Mouse (Mus musculus) ovary, postnatal 10 days (tissue): Measurements from ENCODE around the gene Ccl25.

Experiments
- DNase-seq: peaks from one replicate; pipeline ENCODE4 v3.0.0; 2022; ENCODE audit warnings: low spot score

Gene Ccl25

GRCm38 (mm10) chr8:4324983-4325750 is at the start of gene Ccl25, which contains the start of gene Elavl1:
Gene Ccl25 (plus strand): TSS chr8:4325210.
Gene Elavl1 (minus strand): TSS chr8:4325413.
- peak; percentile 95 for DNase-seq

- peak; percentile 81 for DNase-seq
These were observed 49.5 kb upstream of the Ccl25 start, which contains the start of gene Timm44 for GRCm38 (mm10) chr8:4275275-4276110. Gene Timm44 (minus strand): TSS chr8:4275913.

- no peak for DNase-seq
These were observed 48.9 kb upstream of the Ccl25 start for GRCm38 (mm10) chr8:4276111-4276465.

- DNase-seq, result no peak
These were observed 32.3 kb upstream of the Ccl25 start for GRCm38 (mm10) chr8:4292738-4293137.

- DNase-seq, result no peak
These were observed 27.2 kb upstream of the Ccl25 start for GRCm38 (mm10) chr8:4297822-4298221.

GRCm38 (mm10) chr8:4304124-4304547 is 20.9 kb upstream of the Ccl25 start:
- no peak for DNase-seq

GRCm38 (mm10) chr8:4305838-4306237 is 19.2 kb upstream of the Ccl25 start:
- DNase-seq, result no peak

GRCm38 (mm10) chr8:4312104-4312503 is 12.9 kb upstream of the Ccl25 start:
- no peak for DNase-seq

- no peak for DNase-seq
These were observed 11.5 kb upstream of the Ccl25 start for GRCm38 (mm10) chr8:4313254-4314124.

- no peak for DNase-seq
These were observed 10.2 kb upstream of the Ccl25 start for GRCm38 (mm10) chr8:4314852-4315251.

- DNase-seq, result no peak
These were observed 6.9 kb upstream of the Ccl25 start for GRCm38 (mm10) chr8:4318124-4318523.

GRCm38 (mm10) chr8:4318796-4319572 is 6.0 kb upstream of the Ccl25 start:
- no peak for DNase-seq

- DNase-seq, result no peak
These were observed 5.5 kb upstream of the Ccl25 start for GRCm38 (mm10) chr8:4319573-4319872.

GRCm38 (mm10) chr8:4320404-4320803 is 4.6 kb upstream of the Ccl25 start:
- no peak for DNase-seq

GRCm38 (mm10) chr8:4321031-4321430 is 4.0 kb upstream of the Ccl25 start:
- no peak for DNase-seq

GRCm38 (mm10) chr8:4322470-4322869 is 2.5 kb upstream of the Ccl25 start:
- DNase-seq, result peak; percentile 60

- no peak for DNase-seq
These were observed 1.1 kb upstream of the Ccl25 start for GRCm38 (mm10) chr8:4323917-4324316.

GRCm38 (mm10) chr8:4324525-4324924 is 485 bp upstream of the Ccl25 start:
- DNase-seq, result no peak

GRCm38 (mm10) chr8:4325751-4326036 is 684 bp downstream of the Ccl25 start:
- no peak for DNase-seq

GRCm38 (mm10) chr8:4329000-4329399 is 4.0 kb downstream of the Ccl25 start:
- DNase-seq, result no peak

GRCm38 (mm10) chr8:4333966-4334365 is 9.0 kb downstream of the Ccl25 start:
- DNase-seq, result no peak

- no peak for DNase-seq
These were observed 10.7 kb downstream of the Ccl25 start for GRCm38 (mm10) chr8:4335678-4336077.
